Mouse (Mus musculus) CH12.LX (cell line): ENCODE results near the gene Pafah1b2.

Experiments
- CHD2 ChIP-seq: IDR thresholded peaks from 2 replicates; pipeline ENCODE4 v1.6.1; 2011; ENCODE audit warnings: low read length, improper control_type of control experiment
- CTCF ChIP-seq, 2 experiments: IDR thresholded peaks in 1 of 2; conservative IDR thresholded peaks in 1 of 2; 2 replicates each; pipeline ENCODE4 v1.5.1; 2011 to 2012; ENCODE audit warnings: low read depth in 2 of 2, low read length in 2 of 2, improper control_type of control experiment in 1 of 2, inconsistent platforms in 1 of 2, mild to moderate bottlenecking in 1 of 2, moderate library complexity in 1 of 2
- E2F4 ChIP-seq: IDR thresholded peaks from 2 replicates; pipeline ENCODE4 v1.6.1; 2011; ENCODE audit warnings: low read depth, low read length, improper control_type of control experiment; ENCODE audit not compliant: insufficient replicate concordance
- ETS1 ChIP-seq: conservative IDR thresholded peaks from 2 replicates; pipeline ENCODE4 v1.6.1; 2012; ENCODE audit warnings: low read depth, mild to moderate bottlenecking, inconsistent platforms, low read length, improper control_type of control experiment, moderate library complexity
- HCFC1 ChIP-seq: IDR thresholded peaks from 2 replicates; pipeline ENCODE4 v1.6.1; 2012; ENCODE audit warnings: low read depth, mild to moderate bottlenecking, inconsistent platforms, low read length, improper control_type of control experiment
- MXI1 ChIP-seq: IDR thresholded peaks from 2 replicates; pipeline ENCODE4 v1.6.1; 2011; ENCODE audit warnings: mild to moderate bottlenecking, low read depth, low read length, improper control_type of control experiment
- POLR2A ChIP-seq: IDR thresholded peaks from 2 replicates; pipeline ENCODE4 v1.6.1; 2011; ENCODE audit warnings: low read depth, mild to moderate bottlenecking, improper control_type of control experiment, low read length
- POLR2AphosphoS2 ChIP-seq: IDR thresholded peaks from 2 replicates; pipeline ENCODE4 v1.6.1; 2011; ENCODE audit warnings: low read depth, low read length, improper control_type of control experiment
- RAD21 ChIP-seq: IDR thresholded peaks from 2 replicates; pipeline ENCODE4 v1.6.1; 2011; ENCODE audit warnings: low read depth, mild to moderate bottlenecking, low read length, improper control_type of control experiment, moderate library complexity
- RCOR1 ChIP-seq: conservative IDR thresholded peaks from 2 replicates; pipeline ENCODE4 v1.6.1; 2012; ENCODE audit warnings: low read depth, mild to moderate bottlenecking, inconsistent platforms, low read length, improper control_type of control experiment
- TBP ChIP-seq: conservative IDR thresholded peaks from 2 replicates; pipeline ENCODE4 v1.6.1; 2011; ENCODE audit warnings: low read depth, low read length, improper control_type of control experiment
- ZKSCAN1 ChIP-seq: IDR thresholded peaks from 2 replicates; pipeline ENCODE4 v1.6.1; 2012; ENCODE audit warnings: low read depth, inconsistent platforms, low read length, improper control_type of control experiment, borderline replicate concordance

- TF ChIP-seq POLR2A (no peak), E2F4 (no peak), HCFC1 (no peak), CTCF (conservative IDR thresholded peaks at IDR 0.05 in 1 of 2, IDR thresholded peaks at IDR 0.05 in 1 of 2; ENCODE audit: low read depth in 2 of 2, low read length in 2 of 2) (no peak), CHD2 (no peak), ZKSCAN1 (no peak), ETS1 (no peak), MXI1 (no peak), TBP (no peak), RCOR1 (no peak), RAD21 (no peak), POLR2AphosphoS2 (no peak)
These were observed 11.1 kb upstream of the Pafah1b2 start for GRCm38 (mm10) chr9:46023591-46023990.
